Mouse (Mus musculus) mesoderm, embryonic 11.5 days (tissue): ENCODE results near the gene Rnf26.
"Not testable (repeated sequence)": the region's sequence is repeated elsewhere in the genome, so short reads cannot be mapped to it uniquely, and the experiment has no call there.

Experiments
- DNase-seq: peaks from one replicate; pipeline ENCODE4 v3.0.0-alpha.2; 2012; ENCODE audit warnings: low read depth, low spot score

The Rnf26 gene

GRCm38 (mm10) chr9:44125546-44126428 lies 12.5 kb upstream of the Rnf26 start:
- peak; percentile 91 for DNase-seq

DNA sequence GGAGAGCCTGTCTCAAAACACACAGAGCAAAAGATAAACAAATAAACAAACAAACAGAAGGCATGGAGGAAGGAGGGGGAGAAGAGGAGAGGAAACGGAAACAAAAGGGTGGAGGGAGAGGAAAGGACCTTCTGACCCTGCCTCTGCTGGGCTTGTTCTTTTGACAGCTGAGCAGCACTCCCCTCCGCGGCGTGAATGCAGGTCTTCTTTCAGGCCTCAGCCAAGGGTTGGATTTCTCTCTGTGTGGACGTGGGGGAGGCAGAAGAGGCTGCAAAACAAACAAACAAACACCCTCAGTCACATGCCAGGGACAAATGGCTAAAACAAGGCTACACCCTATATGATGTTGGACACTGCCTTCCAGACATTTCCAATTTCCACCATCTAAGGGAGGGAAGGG lies 11.7 kb upstream of the Rnf26 start:
- DNase-seq = no peak

DNA sequence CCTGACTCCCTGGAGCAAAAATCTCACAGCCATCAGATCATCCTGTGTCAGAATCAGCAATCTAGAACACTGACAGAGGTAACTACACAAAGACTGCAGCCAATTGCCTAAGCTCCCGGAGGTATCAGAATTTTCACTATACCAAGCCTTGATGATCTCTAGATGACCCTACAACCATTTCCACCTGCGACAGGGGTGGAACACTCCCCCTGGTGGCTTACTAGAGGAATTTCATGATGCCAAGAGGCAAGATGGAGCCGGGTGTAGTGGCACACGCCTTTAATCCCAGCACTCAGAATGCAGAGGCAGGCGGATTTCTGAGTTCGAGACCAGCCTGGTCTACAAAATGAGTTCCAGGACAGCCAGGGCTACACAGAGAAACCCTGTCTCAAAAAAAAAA lies 11.0 kb upstream of the Rnf26 start:
- DNase-seq = no peak

DNA sequence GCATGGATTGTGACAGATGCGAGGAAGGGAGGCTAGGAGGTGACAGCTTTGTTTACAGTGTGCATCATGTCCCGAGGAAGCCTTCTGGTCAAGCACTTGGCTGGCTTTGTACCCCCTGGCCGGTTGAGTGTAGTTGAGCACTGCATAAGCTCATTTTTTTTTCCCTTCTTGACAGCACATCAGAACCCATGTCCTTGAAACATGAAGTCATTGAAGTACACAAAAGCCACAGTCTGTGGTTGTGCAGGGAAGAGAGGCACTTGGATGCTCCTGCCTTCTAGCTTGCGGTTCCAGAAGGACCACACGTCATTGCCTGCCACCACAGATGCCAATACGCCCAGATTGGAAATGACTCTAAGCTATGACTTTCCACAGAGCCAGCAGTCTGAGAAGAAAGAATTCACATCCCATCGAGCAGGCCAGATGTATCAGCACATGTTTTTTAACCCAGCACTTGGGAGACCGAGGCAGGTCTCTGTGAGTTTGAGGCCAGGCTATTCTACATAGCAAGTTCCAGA lies 6.7 kb upstream of the Rnf26 start:
- DNase-seq = no peak

DNA sequence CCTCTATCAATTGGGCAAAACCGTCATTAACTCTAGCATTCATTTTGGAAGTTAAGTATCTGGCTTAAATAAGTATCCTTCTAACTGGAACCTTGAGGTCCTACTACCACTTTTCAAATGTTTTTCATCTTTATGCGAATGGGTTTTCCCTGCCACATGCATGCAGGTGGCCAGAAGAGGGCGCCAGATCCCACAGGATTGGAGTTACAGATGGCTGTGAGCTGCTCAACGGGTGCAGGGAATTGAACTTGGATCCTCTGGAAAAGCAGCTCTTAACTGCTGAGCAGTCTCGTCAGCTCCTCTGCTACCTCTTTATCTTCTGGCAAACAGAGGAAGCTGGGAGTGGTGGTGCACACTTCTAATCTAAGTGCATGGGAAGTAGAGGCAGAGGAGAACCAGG lies 5.7 kb upstream of the Rnf26 start:
- DNase-seq = no peak

DNA sequence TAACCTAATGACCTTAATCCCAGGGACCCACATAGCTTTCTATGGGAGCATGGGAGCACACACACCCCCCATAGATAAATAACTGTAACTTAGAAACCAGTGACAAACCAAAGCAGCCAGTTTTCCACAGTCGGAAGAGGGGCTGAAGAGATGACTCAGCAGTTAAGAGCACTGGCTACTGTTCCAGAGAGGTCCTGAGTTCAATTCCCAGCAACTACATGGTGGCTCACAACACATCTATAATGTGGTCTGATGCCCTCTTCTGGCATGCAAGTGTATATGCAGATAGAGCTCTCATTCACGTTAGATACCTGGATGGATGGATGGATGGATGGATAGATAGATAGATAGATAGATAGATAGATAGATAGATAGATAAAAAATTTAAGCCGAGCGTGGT lies 2.9 kb upstream of the Rnf26 start:
- DNase-seq = no peak

DNA sequence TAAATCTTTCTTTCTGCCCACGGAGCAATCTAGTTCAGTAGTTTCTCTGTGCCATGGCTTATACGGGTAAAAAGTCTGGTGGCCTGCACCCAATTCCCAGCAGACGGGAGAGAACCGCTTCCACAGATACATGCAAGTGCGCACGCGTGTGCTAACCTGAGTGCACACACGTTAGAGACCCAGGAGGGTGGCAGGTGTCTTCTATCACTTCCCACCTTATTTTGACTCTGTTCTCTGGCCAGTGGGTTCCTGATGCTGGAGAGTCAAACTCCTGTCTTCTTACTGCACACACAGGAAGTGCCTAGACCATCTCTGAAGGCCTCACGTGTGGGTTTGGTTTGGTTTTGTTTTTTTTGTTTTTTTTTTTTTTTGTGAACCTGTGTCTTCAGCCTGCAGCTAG lies 2.3 kb upstream of the Rnf26 start:
- no peak for DNase-seq

GRCm38 (mm10) chr9:44114453-44114852 lies 1.1 kb upstream of the Rnf26 start:
- no peak for DNase-seq

GRCm38 (mm10) chr9:44111909-44112308 lies 1.4 kb downstream of the Rnf26 start:
- DNase-seq = not testable (repeated sequence)

GRCm38 (mm10) chr9:44109360-44110095 lies 3.8 kb downstream of the Rnf26 start:
- peak; percentile 83 for DNase-seq

DNA sequence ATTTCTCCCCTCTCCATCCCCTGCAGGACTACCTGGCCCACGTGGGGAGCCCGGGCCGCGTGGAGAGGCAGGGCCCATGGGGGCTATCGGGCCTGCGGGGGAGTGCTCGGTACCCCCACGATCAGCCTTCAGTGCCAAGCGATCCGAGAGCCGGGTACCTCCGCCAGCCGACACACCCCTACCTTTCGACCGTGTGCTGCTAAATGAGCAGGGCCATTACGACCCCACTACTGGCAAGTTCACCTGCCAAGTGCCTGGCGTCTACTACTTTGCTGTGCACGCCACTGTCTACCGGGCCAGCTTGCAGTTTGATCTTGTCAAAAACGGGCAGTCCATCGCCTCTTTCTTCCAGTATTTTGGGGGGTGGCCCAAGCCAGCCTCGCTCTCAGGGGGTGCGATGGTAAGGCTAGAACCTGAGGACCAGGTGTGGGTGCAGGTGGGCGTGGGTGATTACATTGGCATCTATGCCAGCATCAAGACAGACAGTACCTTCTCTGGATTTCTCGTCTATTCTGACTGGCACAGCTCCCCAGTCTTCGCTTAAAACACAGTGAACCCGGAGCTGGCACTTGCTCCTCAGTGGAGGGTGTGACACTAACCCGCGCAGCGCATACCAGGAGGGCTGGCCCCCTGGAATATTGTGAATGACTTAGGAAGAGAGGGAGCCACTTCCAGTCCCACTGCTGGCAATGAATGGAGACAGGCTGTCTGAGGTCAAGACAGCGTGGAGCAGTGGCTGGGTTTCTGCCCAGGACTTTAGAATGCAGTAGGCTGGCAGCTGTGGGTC lies 4.9 kb downstream of the Rnf26 start:
- no peak for DNase-seq

DNA sequence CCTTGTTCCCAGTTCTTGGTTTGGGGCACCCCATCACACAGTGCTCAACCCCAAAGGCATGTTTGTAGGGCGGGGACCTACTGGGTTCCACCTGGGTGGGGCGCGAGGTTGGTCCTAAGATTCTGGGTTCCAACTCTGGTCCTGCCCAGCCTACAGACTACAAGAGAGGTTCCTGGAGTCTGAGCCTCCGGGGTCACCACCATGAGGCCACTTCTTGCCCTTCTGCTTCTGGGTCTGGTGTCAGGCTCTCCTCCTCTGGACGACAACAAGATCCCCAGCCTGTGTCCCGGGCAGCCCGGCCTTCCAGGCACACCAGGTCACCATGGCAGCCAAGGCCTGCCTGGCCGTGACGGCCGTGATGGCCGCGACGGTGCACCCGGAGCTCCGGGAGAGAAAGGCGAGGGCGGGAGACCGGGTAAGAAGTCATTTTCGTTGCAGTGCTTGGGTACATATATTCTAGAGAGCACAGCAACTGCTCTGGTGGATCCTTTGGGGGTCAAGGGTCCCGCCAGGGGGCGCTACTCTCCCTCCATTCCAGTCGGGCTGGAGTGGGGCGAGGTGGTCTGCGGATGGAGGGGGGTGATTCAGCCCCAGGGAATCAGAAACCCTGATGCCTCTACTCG lies 5.6 kb downstream of the Rnf26 start:
- DNase-seq = peak; percentile 48

DNA sequence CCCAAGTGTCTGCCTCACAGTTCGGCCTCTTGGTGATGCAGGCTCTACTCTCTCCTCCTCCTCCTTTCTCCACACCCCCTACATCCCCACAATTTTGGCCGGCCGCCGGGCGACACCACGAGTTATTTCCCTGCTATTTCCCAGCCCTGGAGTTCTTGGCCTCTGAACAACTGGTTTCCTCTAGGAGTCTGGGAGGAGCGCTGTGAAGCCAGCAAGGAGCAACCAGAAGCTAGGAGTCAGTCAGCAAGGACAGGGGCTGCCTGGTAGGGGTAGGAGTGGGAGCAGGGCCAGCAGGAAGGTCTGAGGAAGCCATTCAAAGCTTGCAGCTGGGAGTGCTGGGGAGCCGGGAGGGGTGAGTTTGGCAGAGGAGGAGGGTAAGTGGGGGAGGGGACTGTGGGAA lies 6.2 kb downstream of the Rnf26 start, which contains the start of gene C1qtnf5:
C1qtnf5 (plus strand) TSS at position 136 of the 400 bp plus-strand sequence.
- DNase-seq = no peak

- DNase-seq = no peak
Observed at GRCm38 (mm10) chr9:44106596-44106995, 6.7 kb downstream of the Rnf26 start.

DNA sequence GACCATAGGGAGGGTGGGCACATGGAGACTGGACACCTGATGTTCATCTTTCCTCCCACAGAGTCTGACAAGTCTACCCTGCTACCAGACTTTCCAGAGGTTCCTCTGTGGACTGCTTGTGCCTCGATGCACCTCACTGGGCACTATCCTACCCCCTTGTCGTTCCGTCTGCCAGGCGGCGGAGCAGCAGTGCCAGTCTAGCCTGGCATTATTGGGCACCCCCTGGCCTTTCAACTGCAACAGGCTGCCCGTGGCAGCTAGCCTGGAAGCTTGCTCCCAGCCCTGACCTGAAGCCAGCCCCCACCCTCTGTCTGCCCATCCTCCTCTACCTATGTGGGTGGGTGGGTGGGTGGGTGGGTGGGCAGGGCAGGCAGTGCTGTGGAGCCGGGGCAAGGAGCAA lies 7.1 kb downstream of the Rnf26 start:
- no peak for DNase-seq

DNA sequence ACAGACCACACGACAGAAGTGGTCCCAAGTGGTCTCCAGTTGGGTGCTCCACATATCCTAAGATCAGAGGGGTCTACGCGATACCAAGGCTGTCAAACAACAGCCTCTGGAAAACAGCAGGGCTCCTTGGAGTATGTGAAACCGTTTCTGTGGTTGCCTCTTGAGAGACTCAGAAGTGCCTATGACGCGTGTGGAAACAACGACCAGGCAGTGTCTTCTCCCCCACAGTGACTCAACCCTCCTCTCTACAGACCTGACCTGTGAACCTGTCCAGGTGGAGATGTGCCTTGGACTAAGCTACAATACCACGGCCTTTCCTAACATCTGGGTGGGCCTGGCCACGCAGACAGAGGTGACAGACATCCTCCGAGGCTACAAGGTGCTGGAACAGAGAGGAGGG lies 7.5 kb downstream of the Rnf26 start:
- DNase-seq = no peak

GRCm38 (mm10) chr9:44104881-44105280 lies 8.4 kb downstream of the Rnf26 start:
- DNase-seq = no peak

DNA sequence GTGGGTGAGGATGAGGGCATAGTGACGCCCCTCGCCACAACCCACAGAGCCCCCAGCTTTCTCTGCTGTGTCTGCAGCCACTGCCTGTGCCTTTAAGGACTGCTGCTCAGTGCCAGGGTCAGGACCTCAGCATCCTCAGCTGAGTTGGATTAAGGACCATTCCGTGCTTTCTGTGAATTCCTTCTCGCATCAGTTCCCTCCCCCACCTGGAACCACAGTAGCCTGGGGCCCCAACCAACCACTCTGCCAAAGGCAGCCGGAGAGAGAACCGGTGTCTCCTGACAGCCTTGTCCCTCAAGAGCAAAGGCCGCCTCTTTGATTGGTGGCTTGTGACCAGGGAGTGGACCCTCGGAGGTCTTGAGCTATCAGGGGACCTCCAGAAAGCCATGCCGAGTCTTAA lies 11.8 kb downstream of the Rnf26 start, which contains the start of gene Mfrp:
Mfrp (plus strand) TSS at position 240 of the 400 bp plus-strand sequence.
- no peak for DNase-seq

DNA sequence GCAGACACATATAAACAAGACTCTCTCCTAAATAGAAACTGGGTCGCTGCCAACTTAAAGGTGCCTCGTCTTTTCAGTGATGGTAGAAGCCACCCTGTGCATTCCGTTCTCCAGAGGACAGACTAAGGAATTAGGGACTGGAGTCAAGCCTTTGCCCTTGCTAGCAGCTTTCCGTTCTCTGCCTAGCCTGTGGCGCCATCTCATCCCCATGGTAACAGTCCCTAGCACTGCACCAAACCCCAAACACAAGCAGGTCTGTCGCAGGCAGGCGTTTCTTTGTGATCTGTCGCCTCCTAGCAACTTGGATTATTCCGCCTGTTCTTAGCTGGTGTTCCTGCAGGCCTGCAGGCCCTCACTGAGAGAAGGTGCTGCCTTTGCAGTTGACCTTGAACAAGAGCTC lies 16.8 kb downstream of the Rnf26 start:
- DNase-seq = no peak

- no peak for DNase-seq
Observed at GRCm38 (mm10) chr9:44095781-44096180, 17.5 kb downstream of the Rnf26 start.

- no peak for DNase-seq
Observed at GRCm38 (mm10) chr9:44094737-44095136, 18.6 kb downstream of the Rnf26 start.
